Mouse (Mus musculus): ENCODE measurements around the gene Lcn11.

Lcn11 gene

DNA sequence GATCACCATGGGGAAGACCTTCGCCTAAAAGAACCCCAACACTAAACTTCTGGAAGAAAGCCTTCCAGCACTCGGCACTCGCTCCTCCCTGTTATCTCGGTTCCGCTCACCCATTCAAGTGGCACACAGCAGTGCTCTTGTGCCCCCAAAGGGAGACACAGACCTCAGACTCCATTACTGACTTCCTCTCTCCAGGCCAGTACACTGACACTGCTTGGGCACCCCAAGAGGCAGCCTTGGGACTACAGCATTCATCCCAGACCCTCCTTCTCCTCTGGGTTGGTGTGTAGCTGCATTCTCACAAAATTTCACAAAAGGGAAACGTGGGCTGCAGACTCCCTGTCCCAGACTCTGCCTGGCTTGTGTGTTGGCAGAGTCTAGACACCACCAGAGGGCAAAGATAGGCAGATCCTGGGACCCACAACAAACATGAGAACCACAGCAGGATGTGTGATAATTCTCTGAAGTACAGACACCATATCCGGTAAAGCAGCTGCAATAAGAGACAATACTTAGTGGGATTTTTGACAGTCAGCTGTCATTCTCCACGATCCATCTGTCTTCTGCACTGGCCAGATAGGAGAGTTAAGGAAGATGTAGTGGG lies 51.6 kb downstream of the Lcn11 start:
- no peak for DNase-seq (ENCODE audit: low read depth)

Measured in c-Kit-positive CD71-positive TER-119-negative erythroid progenitor cells, embryonic 14.5 days (primary cell).